8 mouse cellular contexts compared by ENCODE assay signal in genomic region chr7:44441648-44442109, GRCm38 (mm10). TPM values are rescaled to one million over a fixed set of nuclear protein-coding genes. Genes with fewer than 3 reads are reported as not detected.
DNase-seq lines count a peak whose midpoint lies in the region; ATAC-seq and TF ChIP-seq lines count a peak whose summit lies in the region.

No protein-coding gene starts in this region.

- no peak for DNase-seq in kidney, postnatal 0 days (ENCODE audit: low spot score)
- DNase-seq in kidney, adult 11 months: no peak
- DNase-seq in cerebellum, postnatal 25 days: peak; percentile 82 to 85
- DNase-seq in heart, postnatal 0 days (ENCODE audit: low spot score): peak; percentile 26
- DNase-seq in thymus, postnatal 0 days (ENCODE audit: low spot score): no peak

- H3K4me3 ChIP-seq in kidney, postnatal 0 days (replicated peaks; ENCODE audit: low read depth, low read length): no peak overlapping the region
- H3K4me3 ChIP-seq in heart, postnatal 0 days (ENCODE audit: low read depth, low read length): peak overlapping the region; percentile 57
- peak overlapping the region; percentile 29 for H3K4me3 ChIP-seq in limb, embryonic 15.5 days
- H3K4me3 ChIP-seq in stomach, embryonic 16.5 days (replicated peaks; ENCODE audit: low read length): peak overlapping the region; percentile 19

- peak overlapping the region; percentile 39 for H3K4me2 ChIP-seq in kidney, postnatal 0 days (ENCODE audit: low read length)
- peak overlapping the region; percentile 86 for H3K4me2 ChIP-seq in heart, postnatal 0 days (ENCODE audit: low read depth, low read length)
- peak overlapping the region; percentile 41 for H3K4me2 ChIP-seq in limb, embryonic 15.5 days
- H3K4me2 ChIP-seq in stomach, embryonic 16.5 days (ENCODE audit: low read depth, low read length): peak overlapping the region; percentile 11

- H3K27me3 ChIP-seq in kidney, postnatal 0 days (ENCODE audit: insufficient read depth, low read length): peaks cover 56% of the 10 kb centered on the region
- H3K27me3 ChIP-seq in heart, postnatal 0 days (ENCODE audit: control insufficient read depth, insufficient read depth, low read length): peaks cover 21% of the 10 kb centered on the region
- peaks cover 89% of the 10 kb centered on the region for H3K27me3 ChIP-seq in limb, embryonic 15.5 days
- peaks cover 72% of the 10 kb centered on the region for H3K27me3 ChIP-seq in stomach, embryonic 16.5 days (ENCODE audit: control insufficient read depth, insufficient read depth, low read length)

- H3K9me3 ChIP-seq in kidney, postnatal 0 days (replicated peaks; ENCODE audit: low read length): no peaks in the 10 kb centered on the region
- no peaks in the 10 kb centered on the region for H3K9me3 ChIP-seq in heart, postnatal 0 days (replicated peaks; ENCODE audit: control insufficient read depth, low read length)
- no peaks in the 10 kb centered on the region for H3K9me3 ChIP-seq in limb, embryonic 15.5 days
- H3K9me3 ChIP-seq in stomach, embryonic 16.5 days (replicated peaks; ENCODE audit: control insufficient read depth, low read length): no peaks in the 10 kb centered on the region

- H3K27ac ChIP-seq in kidney, postnatal 0 days: no peak overlapping the region
- peak overlapping the region; percentile 84 for H3K27ac ChIP-seq in heart, postnatal 0 days (ENCODE audit: low read depth)
- H3K27ac ChIP-seq in limb, embryonic 15.5 days: no peak overlapping the region
- no peak overlapping the region for H3K27ac ChIP-seq in stomach, embryonic 16.5 days (ENCODE audit: low read length)

- no peak overlapping the region for H3K9ac ChIP-seq in kidney, postnatal 0 days (ENCODE audit: low read depth, low read length)
- peak overlapping the region; percentile 61 for H3K9ac ChIP-seq in heart, postnatal 0 days (replicated peaks; ENCODE audit: low read depth, low read length)
- H3K9ac ChIP-seq in limb, embryonic 15.5 days: 0 out of 2 replicates have a peak overlapping the region, but pooled peaks have one; percentile 23
- H3K9ac ChIP-seq in stomach, embryonic 16.5 days (ENCODE audit: low read length): peak overlapping the region; percentile 46; the same call in 1 of the 2 replicates

- under 1% methylated on average over 14 of the region's 14 CpGs for WGBS in kidney, postnatal 0 days
- WGBS in heart, postnatal 0 days: 0% methylated on average over 14 of the region's 14 CpGs
- under 1% methylated on average over 12 of the region's 14 CpGs for whole genome bisulfite sequencing in limb, embryonic 15.5 days
- WGBS in stomach, embryonic 16.5 days: 2% methylated on average over 14 of the region's 14 CpGs

- ATAC-seq in kidney, postnatal 0 days (replicated peaks; ENCODE audit: low FRiP score, low read depth): peak; percentile 40; the same call in 1 of the 2 replicates
- peak; percentile 58 for ATAC-seq in heart, postnatal 0 days (ENCODE audit: insufficient read depth, low read depth)
- ATAC-seq in limb, embryonic 15.5 days (ENCODE audit: insufficient number of reproducible peaks, low FRiP score, low TSS enrichment, low read depth): no peak
- peak; percentile 53; the same call in 1 of the 2 replicates for ATAC-seq in stomach, embryonic 16.5 days (ENCODE audit: insufficient read depth, low FRiP score)
- no peak for ATAC-seq in megakaryocyte progenitor cell, adult 5-6 weeks (replicated peaks; ENCODE audit: poor library complexity)

- no peaks in the 10 kb centered on the region for H3K36me3 ChIP-seq in kidney, postnatal 0 days (ENCODE audit: insufficient read depth, low read length)
- no peaks in the 10 kb centered on the region for H3K36me3 ChIP-seq in heart, postnatal 0 days (replicated peaks; ENCODE audit: control insufficient read depth, insufficient read depth, low read length)
- no peaks in the 10 kb centered on the region for H3K36me3 ChIP-seq in limb, embryonic 15.5 days
- H3K36me3 ChIP-seq in stomach, embryonic 16.5 days (ENCODE audit: control insufficient read depth, insufficient read depth, low read length): no peaks in the 10 kb centered on the region

- no peaks in the 10 kb centered on the region for H3K4me1 ChIP-seq in kidney, postnatal 0 days (replicated peaks; ENCODE audit: insufficient read depth, low read length)
- peaks cover 14% of the 10 kb centered on the region for H3K4me1 ChIP-seq in heart, postnatal 0 days (ENCODE audit: control insufficient read depth, insufficient read depth)
- H3K4me1 ChIP-seq in limb, embryonic 15.5 days: peaks cover 22% of the 10 kb centered on the region
- no peaks in the 10 kb centered on the region for H3K4me1 ChIP-seq in stomach, embryonic 16.5 days (ENCODE audit: control insufficient read depth, insufficient read depth, low read length)

- TF ChIP-seq EP300 in heart, postnatal 0 days (IDR thresholded peaks at IDR 0.05; ENCODE audit: low read depth): no peak

- no peak for TF ChIP-seq CTCF in kidney, postnatal 0 days (IDR thresholded peaks at IDR 0.05; ENCODE audit: low read depth)
- no peak for TF ChIP-seq CTCF in heart, postnatal 0 days (IDR thresholded peaks at IDR 0.05; ENCODE audit: low read depth)

RNA-seq across cellular contexts. Expression of gene Lrrc4b, which starts 12.9 kb away (rescaled TPM):
- polyA plus RNA-seq in kidney, postnatal 0 days (2015; fragmentation: Nextera tagmentation; extraction: Ambion mirVana): 0.26 and 0.42 TPM in 2 replicates
- 55.6 and 89.5 TPM in 2 replicates for total RNA-seq in heart, postnatal 0 days (2014; rRNA removed; ENCODE audit: low replicate concordance)
- 2.8 TPM in 2 replicates for polyA plus RNA-seq in heart, postnatal 0 days (2015; fragmentation: Nextera tagmentation; extraction: Ambion mirVana)
- 0.55 and 0.87 TPM in 2 replicates for polyA plus RNA-seq in limb, embryonic 15.5 days (2015; fragmentation: Nextera tagmentation; extraction: Ambion mirVana)
- 0.31 and 0.52 TPM in 2 replicates for polyA plus RNA-seq in stomach, embryonic 16.5 days (2015; fragmentation: Nextera tagmentation; extraction: Ambion mirVana)
- total RNA-seq in megakaryocyte progenitor cell, adult 5-6 weeks (2015): not detected in 2 replicates
- not detected in 2 replicates for total RNA-seq in megakaryocyte progenitor cell, adult 5-6 weeks (2017)
- polyA plus RNA-seq in thymus, postnatal 0 days (2015; fragmentation: Nextera tagmentation; extraction: Ambion mirVana): 0.05 TPM in 1 of 2 replicates, not detected in the other

RNA-seq across cellular contexts. Expression of gene Aspdh, which starts 23.5 kb away (rescaled TPM):
- polyA plus RNA-seq in kidney, postnatal 0 days (2015; fragmentation: Nextera tagmentation; extraction: Ambion mirVana): 5.4 and 5.8 TPM in 2 replicates
- 7.5 TPM in 1 of 2 replicates, not detected in the other for total RNA-seq in heart, postnatal 0 days (2014; rRNA removed; ENCODE audit: low replicate concordance)
- 0.40 and 0.86 TPM in 2 replicates for polyA plus RNA-seq in heart, postnatal 0 days (2015; fragmentation: Nextera tagmentation; extraction: Ambion mirVana)
- polyA plus RNA-seq in limb, embryonic 15.5 days (2015; fragmentation: Nextera tagmentation; extraction: Ambion mirVana): 0.29 and 0.56 TPM in 2 replicates
- polyA plus RNA-seq in stomach, embryonic 16.5 days (2015; fragmentation: Nextera tagmentation; extraction: Ambion mirVana): 0.72 and 0.87 TPM in 2 replicates
- total RNA-seq in megakaryocyte progenitor cell, adult 5-6 weeks (2015): not detected in 2 replicates
- not detected in 2 replicates for total RNA-seq in megakaryocyte progenitor cell, adult 5-6 weeks (2017)
- polyA plus RNA-seq in thymus, postnatal 0 days (2015; fragmentation: Nextera tagmentation; extraction: Ambion mirVana): not detected in 2 replicates

RNA-seq across cellular contexts. Expression of gene Josd2, which starts 26.1 kb away (rescaled TPM):
- polyA plus RNA-seq in kidney, postnatal 0 days (2015; fragmentation: Nextera tagmentation; extraction: Ambion mirVana): 51.1 and 52.4 TPM in 2 replicates
- 123 and 143 TPM in 2 replicates for total RNA-seq in heart, postnatal 0 days (2014; rRNA removed; ENCODE audit: low replicate concordance)
- 91.2 and 105 TPM in 2 replicates for polyA plus RNA-seq in heart, postnatal 0 days (2015; fragmentation: Nextera tagmentation; extraction: Ambion mirVana)
- polyA plus RNA-seq in limb, embryonic 15.5 days (2015; fragmentation: Nextera tagmentation; extraction: Ambion mirVana): 92.9 and 121 TPM in 2 replicates
- polyA plus RNA-seq in stomach, embryonic 16.5 days (2015; fragmentation: Nextera tagmentation; extraction: Ambion mirVana): 88.0 and 102 TPM in 2 replicates
- total RNA-seq in megakaryocyte progenitor cell, adult 5-6 weeks (2015): 27.5 and 35.2 TPM in 2 replicates
- 17.4 and 22.6 TPM in 2 replicates for total RNA-seq in megakaryocyte progenitor cell, adult 5-6 weeks (2017)
- 30.6 and 37.4 TPM in 2 replicates for polyA plus RNA-seq in thymus, postnatal 0 days (2015; fragmentation: Nextera tagmentation; extraction: Ambion mirVana)

RNA-seq across cellular contexts. Expression of gene Emc10, which starts 54.6 kb away (rescaled TPM):
- 113 and 136 TPM in 2 replicates for polyA plus RNA-seq in kidney, postnatal 0 days (2015; fragmentation: Nextera tagmentation; extraction: Ambion mirVana)
- 206 and 212 TPM in 2 replicates for total RNA-seq in heart, postnatal 0 days (2014; rRNA removed; ENCODE audit: low replicate concordance)
- 67.0 and 73.2 TPM in 2 replicates for polyA plus RNA-seq in heart, postnatal 0 days (2015; fragmentation: Nextera tagmentation; extraction: Ambion mirVana)
- polyA plus RNA-seq in limb, embryonic 15.5 days (2015; fragmentation: Nextera tagmentation; extraction: Ambion mirVana): 103 and 116 TPM in 2 replicates
- 69.9 and 80.7 TPM in 2 replicates for polyA plus RNA-seq in stomach, embryonic 16.5 days (2015; fragmentation: Nextera tagmentation; extraction: Ambion mirVana)
- 60.6 and 62.7 TPM in 2 replicates for total RNA-seq in megakaryocyte progenitor cell, adult 5-6 weeks (2015)
- 30.4 and 38.3 TPM in 2 replicates for total RNA-seq in megakaryocyte progenitor cell, adult 5-6 weeks (2017)
- polyA plus RNA-seq in thymus, postnatal 0 days (2015; fragmentation: Nextera tagmentation; extraction: Ambion mirVana): 83.8 and 85.5 TPM in 2 replicates

RNA-seq across cellular contexts. Expression of gene Fam71e1, which starts 54.7 kb away (rescaled TPM):
- polyA plus RNA-seq in kidney, postnatal 0 days (2015; fragmentation: Nextera tagmentation; extraction: Ambion mirVana): 17.1 and 19.2 TPM in 2 replicates
- 3.2 and 4.3 TPM in 2 replicates for total RNA-seq in heart, postnatal 0 days (2014; rRNA removed; ENCODE audit: low replicate concordance)
- 11.4 and 12.5 TPM in 2 replicates for polyA plus RNA-seq in heart, postnatal 0 days (2015; fragmentation: Nextera tagmentation; extraction: Ambion mirVana)
- 9.7 and 12.8 TPM in 2 replicates for polyA plus RNA-seq in limb, embryonic 15.5 days (2015; fragmentation: Nextera tagmentation; extraction: Ambion mirVana)
- polyA plus RNA-seq in stomach, embryonic 16.5 days (2015; fragmentation: Nextera tagmentation; extraction: Ambion mirVana): 7.0 and 8.2 TPM in 2 replicates
- 1.2 and 2.5 TPM in 2 replicates for total RNA-seq in megakaryocyte progenitor cell, adult 5-6 weeks (2015)
- total RNA-seq in megakaryocyte progenitor cell, adult 5-6 weeks (2017): 0.30 and 1.7 TPM in 2 replicates
- 9.5 and 13.4 TPM in 2 replicates for polyA plus RNA-seq in thymus, postnatal 0 days (2015; fragmentation: Nextera tagmentation; extraction: Ambion mirVana)

Comparison
In these comparisons a context has a peak if more than half of its experiments do, and no peak if none do; other contexts are left out.
1. ATAC-seq: peak in kidney, postnatal 0 days (single experiment), heart, postnatal 0 days (single experiment) and stomach, embryonic 16.5 days (single experiment); none in limb, embryonic 15.5 days (single experiment) and megakaryocyte progenitor cell, adult 5-6 weeks (single experiment).
2. DNase-seq: peak in cerebellum, postnatal 25 days (2 of 2) and heart, postnatal 0 days (single experiment); none in kidney, postnatal 0 days (single experiment), kidney, adult 11 months (single experiment) and thymus, postnatal 0 days (single experiment).
3. H3K4me2 ChIP-seq: peak in every context shown above with its lines; median percentile 86 in heart, postnatal 0 days; 41 in limb, embryonic 15.5 days; 39 in kidney, postnatal 0 days; 11 in stomach, embryonic 16.5 days.